Mouse (Mus musculus) olfactory bulb, adult 2 months (tissue): Measurements from ENCODE around the gene Got1.

Source experiments
- CTCF ChIP-seq: fragments of 200-500 bp; IDR thresholded peaks from 2 replicates; pipeline ENCODE4 v1.5.1; 2012; ENCODE audit warnings: low read depth, mild to moderate bottlenecking, low read length, moderate library complexity; ENCODE audit not compliant: insufficient read depth
- POLR2A ChIP-seq: fragments of 200-500 bp; IDR thresholded peaks from 2 replicates; pipeline ENCODE4 v1.6.1; 2012; ENCODE audit warnings: mild to moderate bottlenecking, low read depth, low read length, moderate library complexity; ENCODE audit not compliant: insufficient read depth

DNA sequence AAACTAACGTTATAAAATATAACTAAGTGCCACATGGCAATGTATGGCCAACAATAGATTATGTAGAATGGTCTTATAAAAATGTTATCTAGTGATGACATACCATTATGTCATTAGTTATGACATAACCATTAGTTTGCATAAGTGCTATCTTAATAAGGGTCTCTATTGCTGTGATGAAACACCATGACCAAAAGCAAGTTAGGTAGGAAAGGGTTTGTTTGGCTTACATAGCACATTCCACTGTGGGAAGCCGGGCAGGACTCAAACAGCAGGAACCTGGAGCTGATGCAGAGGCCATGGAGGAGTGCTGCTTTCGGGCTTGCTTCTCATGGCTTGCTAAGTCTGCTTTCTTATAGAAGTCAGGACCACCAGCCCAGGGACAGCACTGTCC is 60.1 kb downstream of the Got1 start:
- TF ChIP-seq CTCF (no peak), POLR2A (no peak)
